Mouse (Mus musculus) liver, embryonic 13.5 days (tissue): ENCODE results near the gene Svs4. TPM values are rescaled to one million over a fixed set of nuclear protein-coding genes. Genes with fewer than 3 reads are reported as not detected.
"Not testable (repeated sequence)": the region's sequence is repeated elsewhere in the genome, so short reads cannot be mapped to it uniquely, and the experiment has no call there.

Experiments
- ATAC-seq: fragments of 200-750 bp; cut with Nextera tagmentation; 2 replicates; pipeline ENCODE4 v1.8.0; 2017; ENCODE audit warnings: low read depth, mild to moderate bottlenecking, moderate number of reproducible peaks, moderate library complexity
- DNase-seq: peaks from one replicate; pipeline ENCODE4 v3.0.0; 2022
- H3K27ac ChIP-seq: fragments of 300-500 bp; sonication (generic); 2 replicates; pipeline ENCODE4 v1.5.1; 2015; ENCODE audit warnings: moderate library complexity, mild to moderate bottlenecking, inconsistent platforms
- H3K27me3 ChIP-seq: fragments of 300-500 bp; sonication (generic); 2 replicates; pipeline ENCODE4 v1.6.1; 2015; ENCODE audit warnings: mild to moderate bottlenecking, inconsistent platforms
- H3K36me3 ChIP-seq: fragments of 300-500 bp; sonication (generic); 2 replicates; pipeline ENCODE4 v1.6.1; 2015; ENCODE audit warnings: mild to moderate bottlenecking, inconsistent platforms
- H3K4me1 ChIP-seq: fragments of 300-500 bp; sonication (generic); replicated peaks from 2 replicates; pipeline ENCODE4 v1.6.1; 2015; ENCODE audit warnings: inconsistent platforms
- H3K4me2 ChIP-seq: fragments of 300-500 bp; sonication (generic); 2 replicates; pipeline ENCODE4 v1.6.1; 2015; ENCODE audit warnings: inconsistent platforms, mild to moderate bottlenecking, moderate library complexity
- H3K4me3 ChIP-seq: fragments of 300-500 bp; sonication (generic); replicated peaks from 2 replicates; pipeline ENCODE4 v1.5.1; 2015; ENCODE audit warnings: mild to moderate bottlenecking, inconsistent platforms
- H3K9ac ChIP-seq: fragments of 300-500 bp; sonication (generic); 2 replicates; pipeline ENCODE4 v1.6.1; 2015; ENCODE audit warnings: mild to moderate bottlenecking, inconsistent platforms
- H3K9me3 ChIP-seq: fragments of 300-500 bp; sonication (generic); replicated peaks from 2 replicates; pipeline ENCODE4 v1.6.1; 2016; ENCODE audit warnings: inconsistent platforms
- WGBS: fragments of 180-500 bp; shearing (Covaris S2); methylation state at CpG from one replicate; pipeline ENCODE4 v1.1.7; 2015; ENCODE audit not compliant: insufficient replicate concordance; 5-methylcytosine and 5-hydroxymethylcytosine counted together
- polyA plus RNA-seq: library from polyadenylated mRNA; unstranded; fragments of >200 nt; fragmentation: Nextera tagmentation; extraction: Ambion mirVana; gene quantifications from 2 replicates; pipeline ENCODE4 v1.2.1, GENCODE M21; 2015

The Svs4 gene
- polyA plus RNA-seq = not detected in 2 replicates

GRCm38 (mm10) chr2:164278359-164278758 is at the start of gene Svs4:
TSS of gene Svs4 (minus strand) at chr2:164278459.
- no peaks in the 10 kb centered on the region for H3K36me3 ChIP-seq
- H3K27me3 ChIP-seq = no peaks in the 10 kb centered on the region
- 75% methylated on average over 4 of the region's 4 CpGs for WGBS
- no peak for DNase-seq
- no peak within 1 kb of the TSS for H3K9ac ChIP-seq
- H3K9me3 ChIP-seq = no peaks in the 10 kb centered on the region
- no peak within 1 kb of the TSS for H3K4me2 ChIP-seq
- H3K4me3 ChIP-seq = no peak within 1 kb of the TSS
- no peaks in the 10 kb centered on the region for H3K4me1 ChIP-seq
- no peak within 1 kb of the TSS for H3K27ac ChIP-seq
- ATAC-seq = no peak

- DNase-seq (no peak), ATAC-seq (no peak)
- Histone ChIP-seq H3K36me3 (no peaks in the 10 kb centered on the region), H3K4me1 (no peaks in the 10 kb centered on the region), H3K4me3 (no peak overlapping the region), H3K9ac (no peak overlapping the region), H3K27ac (no peak overlapping the region), H3K4me2 (no peak overlapping the region), H3K9me3 (no peaks in the 10 kb centered on the region), H3K27me3 (no peaks in the 10 kb centered on the region)
- 68% methylated on average over 6 of the region's 6 CpGs for WGBS
These were observed 42.7 kb upstream of the Svs4 start for GRCm38 (mm10) chr2:164320983-164321382.

DNA sequence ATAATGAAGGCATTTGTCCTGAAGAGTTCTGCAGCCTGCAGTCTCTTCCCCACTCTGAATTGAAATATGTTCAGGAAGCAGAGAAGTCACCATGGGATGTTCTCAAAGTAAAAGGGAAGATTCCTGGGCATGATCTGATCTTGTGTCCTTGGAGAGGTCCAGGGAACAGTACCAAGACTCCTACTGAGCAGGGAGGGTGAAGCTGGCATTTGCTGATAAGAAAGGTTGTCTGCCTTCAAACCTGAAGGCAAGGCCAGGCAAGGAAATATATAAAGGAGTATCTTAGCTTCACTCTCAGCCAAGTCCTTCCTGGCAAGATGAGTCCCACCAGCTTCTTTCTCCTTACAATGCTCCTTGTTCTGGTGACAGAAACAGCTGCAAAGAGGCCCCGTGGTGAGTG is 38.2 kb upstream of the Svs4 start, which contains the start of gene Svs6:
Svs6 (plus strand) TSS at position 301 of the 400 bp plus-strand sequence.
- not testable (repeated sequence) for DNase-seq, H3K27ac ChIP-seq, H3K27me3 ChIP-seq, H3K4me1 ChIP-seq, H3K4me3 ChIP-seq, H3K36me3 ChIP-seq, H3K9me3 ChIP-seq, H3K4me2 ChIP-seq, ATAC-seq, H3K9ac ChIP-seq
- 53% methylated on average over 1 of the region's 1 CpGs for WGBS

GRCm38 (mm10) chr2:164315460-164315859 is 37.2 kb upstream of the Svs4 start:
- ATAC-seq, H3K9me3 ChIP-seq: not testable (repeated sequence)

DNA sequence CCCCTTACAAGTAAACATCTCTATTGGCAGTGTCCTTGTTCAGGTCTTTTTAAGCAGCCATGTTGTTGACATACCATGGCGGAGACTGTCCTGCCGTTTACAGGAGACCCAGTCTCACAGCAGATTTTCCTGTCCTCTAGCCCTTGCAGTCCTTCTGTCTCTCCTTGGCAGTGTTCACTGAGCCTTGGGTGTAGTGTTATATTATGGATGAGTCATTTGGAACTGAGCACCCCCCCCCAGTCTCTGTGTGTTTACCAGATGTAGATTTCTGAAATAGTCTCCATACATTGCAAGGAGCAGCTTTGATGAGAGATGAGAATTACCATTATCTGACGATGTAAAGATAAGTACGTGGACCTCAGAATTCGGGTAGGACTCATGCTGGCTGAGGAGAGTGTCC is 34.3 kb upstream of the Svs4 start:
- Histone ChIP-seq H3K27me3 (no peaks in the 10 kb centered on the region), H3K4me2 (no peak overlapping the region), H3K27ac (no peak overlapping the region), H3K9me3 (no peaks in the 10 kb centered on the region), H3K36me3 (no peaks in the 10 kb centered on the region), H3K4me3 (no peak overlapping the region), H3K9ac (no peak overlapping the region), H3K4me1 (no peaks in the 10 kb centered on the region)
- DNase-seq (no peak), ATAC-seq (no peak)
- 68% methylated on average over 5 of the region's 5 CpGs for WGBS

More at GRCm38 (mm10) chr2:164315460-164315859, 37.2 kb upstream of the Svs4 start:
- H3K27ac ChIP-seq, H3K36me3 ChIP-seq, H3K4me2 ChIP-seq, DNase-seq, H3K27me3 ChIP-seq, H3K4me3 ChIP-seq, H3K4me1 ChIP-seq, H3K9ac ChIP-seq: not testable (repeated sequence)

- H3K4me2 ChIP-seq, H3K4me3 ChIP-seq, ATAC-seq, H3K4me1 ChIP-seq, H3K9ac ChIP-seq, H3K27ac ChIP-seq, H3K36me3 ChIP-seq, H3K9me3 ChIP-seq, H3K27me3 ChIP-seq, DNase-seq: not testable (repeated sequence)
- WGBS = 58% methylated on average over 1 of the region's 1 CpGs
These were observed 10.7 kb upstream of the Svs4 start, which contains the start of gene Svs3a for GRCm38 (mm10) chr2:164288968-164289367. TSS of gene Svs3a (plus strand) at chr2:164289268.

- not testable (repeated sequence) for H3K4me3 ChIP-seq, ATAC-seq
These were observed 21.7 kb downstream of the Svs4 start, which contains the start of gene Svs3b for GRCm38 (mm10) chr2:164256540-164256939. TSS of gene Svs3b (minus strand) at chr2:164256640.

DNA sequence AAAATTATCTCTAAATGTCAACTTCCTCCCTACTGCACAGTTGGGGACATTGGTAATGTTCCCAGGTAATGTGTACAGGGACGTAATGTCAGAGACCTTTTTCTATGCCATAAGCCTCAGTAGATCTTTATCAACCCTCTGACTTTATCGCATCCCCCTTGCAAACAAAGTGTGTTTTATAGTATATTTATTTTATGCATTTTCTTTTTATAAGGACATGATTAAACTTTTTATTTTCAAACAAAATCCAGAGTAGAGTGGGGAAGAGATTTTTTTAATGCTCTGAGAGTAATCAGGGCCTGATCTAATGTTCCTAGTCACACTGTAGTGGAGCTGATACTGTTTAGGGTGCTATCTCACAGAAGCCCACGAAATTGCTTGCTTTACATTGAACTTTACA is 39.9 kb downstream of the Svs4 start, which contains the start of gene Svs2:
Svs2 (minus strand) TSS at position 101 of the 400 bp plus-strand sequence.
- 60% methylated on average over 3 of the region's 3 CpGs for WGBS
- DNase-seq (no peak), ATAC-seq (no peak)
- Histone ChIP-seq H3K4me1 (no peaks in the 10 kb centered on the region), H3K9me3 (no peaks in the 10 kb centered on the region), H3K36me3 (no peaks in the 10 kb centered on the region), H3K4me2 (no peak within 1 kb of the TSS), H3K9ac (no peak within 1 kb of the TSS), H3K27me3 (no peaks in the 10 kb centered on the region), H3K27ac (no peak within 1 kb of the TSS), H3K4me3 (no peak within 1 kb of the TSS)

More at GRCm38 (mm10) chr2:164256540-164256939, 21.7 kb downstream of the Svs4 start, which contains the start of gene Svs3b:
- H3K4me1 ChIP-seq, H3K9ac ChIP-seq, H3K27me3 ChIP-seq, H3K4me2 ChIP-seq, H3K9me3 ChIP-seq, H3K27ac ChIP-seq, H3K36me3 ChIP-seq, DNase-seq: not testable (repeated sequence)
- 67% methylated on average over 1 of the region's 1 CpGs for WGBS

GRCm38 (mm10) chr2:164232671-164233070 is 45.6 kb downstream of the Svs4 start:
- no peak for ATAC-seq
- Histone ChIP-seq H3K27ac (no peak overlapping the region), H3K9ac (no peak overlapping the region), H3K9me3 (no peaks in the 10 kb centered on the region), H3K4me1 (no peaks in the 10 kb centered on the region), H3K4me2 (no peak overlapping the region), H3K36me3 (no peaks in the 10 kb centered on the region), H3K4me3 (no peak overlapping the region), H3K27me3 (no peaks in the 10 kb centered on the region)
- WGBS = 72% methylated on average over 8 of the region's 8 CpGs
- DNase-seq = no peak

- no peaks in the 10 kb centered on the region for H3K4me1 ChIP-seq
- no peaks in the 10 kb centered on the region for H3K9me3 ChIP-seq
- ATAC-seq = no peak
- H3K27me3 ChIP-seq = no peaks in the 10 kb centered on the region
- 67% methylated on average over 8 of the region's 8 CpGs for WGBS
- H3K4me2 ChIP-seq = no peak overlapping the region
- H3K36me3 ChIP-seq = no peaks in the 10 kb centered on the region
- no peak overlapping the region for H3K9ac ChIP-seq
- no peak overlapping the region for H3K27ac ChIP-seq
- no peak for DNase-seq
- no peak overlapping the region for H3K4me3 ChIP-seq
These were observed 49.7 kb downstream of the Svs4 start for GRCm38 (mm10) chr2:164228361-164229070.
